Mouse (Mus musculus): ENCODE measurements around the gene Zfp280d.

- TF ChIP-seq CTCF (IDR thresholded peaks at IDR 0.05), result no peak
- no peak for TF ChIP-seq POLR2A (IDR thresholded peaks at IDR 0.05; ENCODE audit: insufficient read depth, low read depth, low read length)
- no peak for TF ChIP-seq EP300 (IDR thresholded peaks at IDR 0.05; ENCODE audit: insufficient read depth, low read depth, low read length)
These were observed 14.4 kb downstream of the Zfp280d start for GRCm38 (mm10) chr9:72289094-72289493.

All from heart, adult 2 months (tissue).